Mouse (Mus musculus) heart, embryonic 11.5 days (tissue): ENCODE measurements at regions not wholly inside any gene's neighbourhood (a gene's known extent, or its start where the extent isn't known, plus 50 kb on each side); places are given as distances from the start of the nearest gene placed in this dataset.

Experiments
- ATAC-seq: fragments of 200-750 bp; cut with Nextera tagmentation; replicated peaks from 2 replicates; pipeline ENCODE4 v1.8.0; 2017; ENCODE audit warnings: moderate library complexity; ENCODE audit not compliant: insufficient number of reproducible peaks, low FRiP score, low TSS enrichment
- H3K27ac ChIP-seq: fragments of 300-500 bp; sonication (generic); 2 replicates; pipeline ENCODE4 v1.5.1; 2014; ENCODE audit warnings: mild to moderate bottlenecking, low read depth, low read length
- H3K27me3 ChIP-seq: fragments of 300-500 bp; sonication (generic); 2 replicates; pipeline ENCODE4 v1.6.1; 2014; ENCODE audit warnings: mild to moderate bottlenecking, low read length, mixed read lengths; ENCODE audit not compliant: control insufficient read depth, insufficient read depth
- H3K36me3 ChIP-seq: fragments of 300-500 bp; sonication (generic); 2 replicates; pipeline ENCODE4 v1.6.1; 2014; ENCODE audit warnings: mild to moderate bottlenecking, low read length, moderate library complexity, mixed read lengths; ENCODE audit not compliant: control insufficient read depth, insufficient read depth
- H3K4me1 ChIP-seq: fragments of 300-500 bp; sonication (generic); 2 replicates; pipeline ENCODE4 v1.6.1; 2014; ENCODE audit warnings: low read length; ENCODE audit not compliant: control insufficient read depth, insufficient read depth
- H3K4me2 ChIP-seq: fragments of 300-500 bp; sonication (generic); 2 replicates; pipeline ENCODE4 v1.6.1; 2014; ENCODE audit warnings: mild to moderate bottlenecking, moderate library complexity
- H3K4me3 ChIP-seq: fragments of 300-500 bp; sonication (generic); 2 replicates; pipeline ENCODE4 v1.5.1; 2014; ENCODE audit warnings: low read depth, low read length
- H3K9ac ChIP-seq: fragments of 300-500 bp; sonication (generic); 2 replicates; pipeline ENCODE4 v1.6.1; 2014; ENCODE audit warnings: mild to moderate bottlenecking, low read depth, low read length, moderate library complexity
- H3K9me3 ChIP-seq: fragments of 300-500 bp; sonication (generic); replicated peaks from 2 replicates; pipeline ENCODE4 v1.6.1; 2016; ENCODE audit warnings: low read length; ENCODE audit not compliant: control insufficient read depth
- WGBS: fragments of 180-500 bp; shearing (Covaris S2); extraction: QIAGEN DNeasy Blood & Tissue Kit; methylation state at CpG from one replicate; pipeline ENCODE4 v1.1.7; 2014; ENCODE audit not compliant: insufficient replicate concordance; 5-methylcytosine and 5-hydroxymethylcytosine counted together

DNA sequence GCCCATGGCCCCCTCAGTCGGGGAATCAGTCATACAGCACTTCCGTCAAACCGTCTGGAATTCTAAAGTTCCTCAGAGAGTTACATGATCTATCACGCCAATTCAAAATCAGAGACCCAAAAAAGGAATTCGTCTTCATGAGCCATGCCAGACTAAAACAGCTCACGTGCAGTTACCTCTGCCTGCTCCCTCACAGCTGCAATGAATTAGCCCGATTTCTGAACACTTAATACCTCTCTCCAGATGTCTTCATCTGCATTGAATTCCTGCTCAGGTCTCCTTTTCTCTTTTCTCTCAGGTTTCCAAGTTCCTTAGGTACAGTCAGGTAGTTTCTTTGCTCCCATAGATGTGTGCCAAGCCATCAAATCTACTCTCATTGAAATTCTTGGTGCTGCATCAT is 192.4 kb upstream of the Lrig3 start:
- whole genome bisulfite sequencing = 71% methylated on average over 7 of the region's 7 CpGs
- no peak overlapping the region for H3K4me2 ChIP-seq
- H3K4me3 ChIP-seq = no peak overlapping the region
- H3K27me3 ChIP-seq = no peaks in the 10 kb centered on the region
- H3K4me1 ChIP-seq = no peaks in the 10 kb centered on the region
- no peak overlapping the region for H3K27ac ChIP-seq
- no peaks in the 10 kb centered on the region for H3K9me3 ChIP-seq
- no peak for ATAC-seq
- no peaks in the 10 kb centered on the region for H3K36me3 ChIP-seq
- no peak overlapping the region for H3K9ac ChIP-seq

DNA sequence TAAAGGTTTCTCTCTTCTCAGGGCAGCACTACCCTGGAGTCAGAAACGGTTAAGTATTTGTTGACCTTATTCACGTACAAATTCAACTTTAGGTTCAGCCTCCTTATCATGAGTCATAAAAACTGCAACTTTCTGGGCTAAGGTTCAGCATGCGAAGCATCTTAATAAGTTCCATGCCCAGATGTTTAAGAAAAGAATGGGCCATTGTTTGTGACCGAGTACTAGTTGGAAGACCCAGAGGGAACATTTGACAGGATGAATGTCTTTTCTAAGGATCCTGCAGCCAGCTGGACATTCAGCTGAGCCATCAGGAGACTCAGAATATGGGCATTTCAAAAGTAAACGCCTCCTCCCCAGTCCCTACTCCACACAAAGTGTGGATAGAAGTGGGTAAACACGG is 183.5 kb upstream of the Lrig3 start:
- H3K36me3 ChIP-seq = no peaks in the 10 kb centered on the region
- no peaks in the 10 kb centered on the region for H3K27me3 ChIP-seq
- H3K4me3 ChIP-seq = no peak overlapping the region
- H3K27ac ChIP-seq = no peak overlapping the region
- no peaks in the 10 kb centered on the region for H3K9me3 ChIP-seq
- H3K4me2 ChIP-seq = no peak overlapping the region
- ATAC-seq = no peak
- no peak overlapping the region for H3K9ac ChIP-seq
- WGBS = 64% methylated on average over 6 of the region's 6 CpGs
- H3K4me1 ChIP-seq = no peaks in the 10 kb centered on the region; the same call in 1 of the 2 replicates

DNA sequence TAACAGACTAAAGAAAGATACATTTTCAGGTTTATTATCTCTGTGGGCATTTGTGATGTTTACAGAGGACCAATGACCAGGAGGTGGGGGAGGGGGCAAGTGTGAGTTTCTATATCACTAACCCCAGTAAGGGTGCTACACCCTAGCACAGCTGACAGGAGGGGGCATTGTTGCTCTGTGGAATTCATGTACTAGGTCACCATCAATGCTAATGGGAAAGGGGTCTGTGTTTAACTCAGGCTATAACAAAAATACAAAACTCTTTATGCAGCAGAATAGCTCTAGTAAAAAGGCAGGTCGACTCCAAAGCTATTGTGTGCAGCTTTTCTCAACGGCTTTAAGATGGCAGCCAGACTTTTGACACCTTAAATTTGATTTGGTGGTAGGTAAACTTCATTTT is 181.1 kb upstream of the Lrig3 start:
- ATAC-seq = no peak
- Histone ChIP-seq H3K4me2 (no peak overlapping the region; the same call in 1 of the 2 replicates), H3K4me1 (no peaks in the 10 kb centered on the region; the same call in 1 of the 2 replicates), H3K27ac (no peak overlapping the region), H3K9me3 (no peaks in the 10 kb centered on the region), H3K9ac (no peak overlapping the region), H3K27me3 (no peaks in the 10 kb centered on the region), H3K36me3 (no peaks in the 10 kb centered on the region), H3K4me3 (no peak overlapping the region)
- 13% methylated on average over 2 of the region's 2 CpGs for WGBS

DNA sequence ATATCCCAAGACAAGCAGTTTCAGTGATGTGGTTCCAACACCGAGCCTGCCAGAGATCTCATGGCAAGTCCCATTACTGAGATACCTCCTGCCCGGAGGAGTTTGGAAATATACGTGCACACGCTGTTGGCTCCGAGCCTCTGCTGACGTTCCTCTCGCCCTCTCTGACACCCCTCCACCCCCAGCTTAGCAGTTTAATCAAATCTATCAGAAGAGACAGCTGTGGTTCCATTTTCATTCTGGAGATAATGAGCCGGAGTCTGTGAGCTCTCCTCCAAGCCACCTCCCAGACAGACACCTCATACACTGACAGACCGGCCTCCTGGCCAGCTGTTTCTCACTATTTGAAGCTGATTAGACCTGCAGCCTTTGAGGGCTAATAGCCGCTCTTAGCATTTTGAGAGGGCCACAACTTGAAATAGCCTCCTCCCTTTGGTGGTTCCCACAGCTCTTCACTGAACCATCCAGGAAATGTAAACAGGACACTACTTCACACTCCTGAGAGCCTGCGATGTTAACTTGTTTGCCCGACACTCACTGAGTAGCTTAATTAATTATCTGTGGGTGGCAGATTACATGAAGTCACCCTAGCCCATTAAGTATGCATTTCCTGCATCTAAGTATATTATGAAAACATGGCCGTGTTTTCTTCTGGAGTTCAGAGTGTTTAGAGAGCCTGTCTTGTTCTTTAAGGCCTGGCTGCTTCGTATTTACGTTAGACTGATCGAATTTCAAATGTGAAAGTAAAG is 180.3 kb upstream of the Lrig3 start:
- H3K4me1 ChIP-seq = no peaks in the 10 kb centered on the region; the same call in 1 of the 2 replicates
- peak overlapping the region; percentile 71 for H3K4me2 ChIP-seq
- H3K27ac ChIP-seq = no peak overlapping the region
- no peaks in the 10 kb centered on the region for H3K36me3 ChIP-seq
- ATAC-seq = 0 out of 2 replicates have a peak, but pooled peaks have one; percentile 35
- no peak overlapping the region for H3K4me3 ChIP-seq
- H3K27me3 ChIP-seq = no peaks in the 10 kb centered on the region
- WGBS = 5% methylated on average over 16 of the region's 16 CpGs
- no peak overlapping the region for H3K9ac ChIP-seq
- H3K9me3 ChIP-seq = no peaks in the 10 kb centered on the region

DNA sequence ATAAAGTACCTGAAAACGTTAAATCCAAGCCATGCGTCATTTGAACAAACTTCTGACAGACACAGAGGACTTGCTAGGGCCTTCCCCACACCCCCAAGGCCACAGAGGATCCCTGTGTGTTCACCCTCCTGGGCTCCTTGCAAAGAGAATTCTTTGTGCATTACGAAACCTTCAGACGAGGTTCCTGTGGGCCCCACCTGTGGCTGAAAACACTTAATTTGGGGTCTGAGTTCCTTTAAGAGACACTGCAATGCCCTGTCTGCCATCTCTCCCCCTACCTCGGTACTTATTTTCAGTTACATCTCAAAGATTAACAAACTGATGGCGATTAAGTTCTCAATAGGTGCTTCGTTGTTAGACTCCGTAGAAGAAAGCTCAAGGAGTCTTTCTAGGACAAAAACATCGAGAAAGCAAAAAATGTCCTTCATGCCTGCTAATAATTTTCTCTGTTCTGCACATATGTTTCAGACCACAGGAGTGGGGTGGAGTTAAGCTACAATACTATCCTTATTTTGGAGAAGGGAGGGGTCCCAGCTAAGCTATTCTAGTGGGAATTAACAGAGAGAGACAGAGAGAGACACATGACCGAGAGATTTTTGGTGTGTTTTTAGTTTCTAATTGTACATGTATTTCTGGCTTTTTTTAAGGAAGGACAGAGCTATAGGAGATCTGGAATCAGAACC is 179.6 kb upstream of the Lrig3 start:
- H3K27ac ChIP-seq = no peak overlapping the region
- H3K9me3 ChIP-seq = no peaks in the 10 kb centered on the region
- peak overlapping the region; percentile 41 for H3K4me3 ChIP-seq
- no peaks in the 10 kb centered on the region for H3K36me3 ChIP-seq
- H3K4me2 ChIP-seq = peak overlapping the region; percentile 71
- 7% methylated on average over 10 of the region's 10 CpGs for WGBS
- H3K27me3 ChIP-seq = no peaks in the 10 kb centered on the region
- no peaks in the 10 kb centered on the region; the same call in 1 of the 2 replicates for H3K4me1 ChIP-seq
- H3K9ac ChIP-seq = no peak overlapping the region
- no peak for ATAC-seq

DNA sequence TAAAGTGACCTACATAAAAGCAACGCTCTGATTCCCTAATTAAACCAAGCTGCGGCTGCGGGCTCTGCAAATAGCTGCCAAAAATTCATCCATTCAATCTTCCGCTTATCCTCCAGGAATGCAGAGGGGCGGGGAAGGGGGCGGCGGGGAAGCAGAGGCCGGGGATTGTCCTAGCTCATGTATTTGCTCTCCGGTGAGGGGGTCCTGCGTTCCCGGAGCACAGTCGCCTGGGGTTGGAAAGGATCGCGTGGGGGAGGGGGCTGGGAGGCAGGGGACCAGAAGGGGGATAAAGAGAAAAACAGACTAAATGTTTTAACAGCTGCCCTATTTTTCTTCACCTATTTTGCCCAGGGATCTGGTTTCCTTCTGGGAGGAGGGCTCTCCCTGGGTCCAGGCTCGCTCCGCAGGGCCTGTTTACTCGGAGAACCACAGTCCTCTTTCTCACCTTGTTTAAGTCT is 179.1 kb upstream of the Lrig3 start:
- Histone ChIP-seq H3K4me3 (peak overlapping the region; percentile 41), H3K36me3 (no peaks in the 10 kb centered on the region), H3K4me2 (peak overlapping the region; percentile 71), H3K27ac (peak overlapping the region; percentile 10; the same call in 1 of the 2 replicates), H3K9me3 (no peaks in the 10 kb centered on the region), H3K4me1 (no peaks in the 10 kb centered on the region; the same call in 1 of the 2 replicates), H3K27me3 (no peaks in the 10 kb centered on the region), H3K9ac (peak overlapping the region; percentile 54; the same call in 1 of the 2 replicates)
- WGBS = under 1% methylated on average over 17 of the region's 17 CpGs
- no peak for ATAC-seq

DNA sequence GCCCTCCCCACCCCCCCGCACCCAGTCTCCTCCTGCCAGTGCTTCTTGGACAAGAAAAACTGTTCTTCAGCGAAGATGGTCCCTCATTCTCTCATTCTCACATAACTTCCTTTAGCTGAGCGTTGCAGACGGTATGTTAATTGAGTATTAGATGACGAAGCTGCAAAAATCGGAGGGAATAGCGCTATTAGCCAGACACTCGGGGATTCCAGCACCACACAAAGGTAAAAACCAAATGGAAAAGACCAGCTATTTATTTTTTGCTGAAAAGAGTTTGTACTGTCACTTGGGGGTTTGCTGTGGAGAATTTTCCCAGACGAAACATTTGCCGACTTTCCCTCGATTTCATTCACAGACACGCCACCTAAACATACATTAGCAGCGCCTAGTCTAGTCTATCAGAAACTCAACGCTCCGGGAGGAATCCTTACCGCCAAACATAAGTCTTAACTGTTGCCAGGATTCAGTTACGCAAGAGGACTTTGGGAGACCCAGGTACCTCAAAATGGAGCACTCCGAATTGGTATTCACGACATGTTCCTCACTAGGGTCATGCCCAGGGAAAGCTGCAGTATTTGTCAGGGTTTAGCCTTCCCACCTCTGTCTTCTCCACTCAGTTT is 178.4 kb upstream of the Lrig3 start:
- Histone ChIP-seq H3K27me3 (no peaks in the 10 kb centered on the region), H3K9me3 (no peaks in the 10 kb centered on the region), H3K27ac (peak overlapping the region; percentile 10; the same call in 1 of the 2 replicates), H3K36me3 (no peaks in the 10 kb centered on the region), H3K4me2 (peak overlapping the region; percentile 71), H3K4me3 (peak overlapping the region; percentile 41), H3K4me1 (no peaks in the 10 kb centered on the region; the same call in 1 of the 2 replicates), H3K9ac (peak overlapping the region; percentile 54; the same call in 1 of the 2 replicates)
- no peak for ATAC-seq
- 22% methylated on average over 19 of the region's 19 CpGs for WGBS

DNA sequence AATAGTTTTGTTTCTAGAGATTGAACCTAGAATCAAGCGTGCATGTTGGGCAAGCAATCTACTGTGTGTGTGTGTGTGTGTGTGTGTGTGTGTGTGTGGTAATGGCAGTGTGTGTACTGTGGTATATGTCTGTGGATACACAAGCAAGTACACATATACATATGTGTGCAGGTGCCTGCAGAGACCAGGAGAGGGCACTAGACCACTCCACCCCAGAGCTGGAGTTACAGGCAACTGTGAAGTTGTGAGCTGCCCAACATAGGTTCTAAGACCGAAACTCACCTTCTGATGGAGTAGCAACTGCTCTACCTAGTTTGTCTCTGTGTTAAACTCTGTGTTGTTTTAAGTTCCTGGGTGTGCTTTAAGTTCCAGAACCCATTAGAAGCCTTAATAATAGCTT is 177.7 kb upstream of the Lrig3 start:
- Histone ChIP-seq H3K36me3 (no peaks in the 10 kb centered on the region), H3K4me2 (no peak overlapping the region), H3K9me3 (no peaks in the 10 kb centered on the region), H3K4me1 (no peaks in the 10 kb centered on the region; the same call in 1 of the 2 replicates), H3K27me3 (no peaks in the 10 kb centered on the region), H3K4me3 (no peak overlapping the region), H3K9ac (no peak overlapping the region), H3K27ac (no peak overlapping the region)
- no peak for ATAC-seq
- 93% methylated on average over 2 of the region's 2 CpGs for WGBS
